Mouse (Mus musculus): ENCODE results near the gene Wap.
"Not testable (repeated sequence)": the region's sequence is repeated elsewhere in the genome, so short reads cannot be mapped to it uniquely, and the experiment has no call there.

The Wap gene

DNA sequence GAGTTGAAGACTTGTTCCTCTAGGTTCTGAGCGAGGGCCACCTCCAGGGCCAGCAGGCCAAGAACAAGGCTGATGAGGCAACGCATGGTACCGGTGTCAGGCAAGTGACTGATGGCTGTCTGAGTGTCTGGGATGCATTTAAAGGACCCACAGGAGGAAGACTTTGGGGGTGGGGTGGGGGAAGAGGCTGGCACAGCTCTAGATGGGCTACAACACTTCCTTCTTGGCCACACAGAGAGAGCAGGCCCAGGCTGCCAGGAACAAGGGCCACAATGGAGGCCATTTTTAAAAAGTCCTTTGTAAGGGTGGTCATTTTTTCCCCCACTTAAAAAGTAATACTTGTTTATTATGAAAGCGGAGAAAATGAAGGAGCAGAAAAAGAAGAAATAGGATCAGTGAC lies at the start of gene Wap:
Gene Wap, minus strand, starts transcription at position 101 of the 400 bp plus-strand sequence.
- no peak for DNase-seq (ENCODE audit: low read depth, low spot score)

DNA sequence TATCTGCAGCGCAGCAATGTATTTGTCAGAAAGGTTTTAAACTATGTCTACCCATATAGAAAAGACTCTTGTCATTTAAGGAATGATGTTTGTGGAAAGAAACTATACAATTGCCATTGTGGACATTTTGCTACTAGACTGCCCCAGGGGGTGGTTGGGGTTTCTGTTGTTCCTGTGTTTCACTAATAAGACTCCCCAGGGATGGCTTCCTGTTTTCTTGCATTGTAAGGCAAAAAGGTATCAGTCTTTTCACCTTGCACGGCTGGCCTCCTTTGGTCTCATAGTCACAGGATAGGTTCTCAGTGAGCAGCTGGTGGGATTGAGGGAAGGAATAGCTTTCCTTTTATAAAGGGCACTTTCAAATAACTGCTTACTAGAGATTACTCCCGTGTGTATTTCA lies 46.3 kb upstream of the Wap start:
- no peak for DNase-seq (ENCODE audit: low read depth, low spot score)

DNA sequence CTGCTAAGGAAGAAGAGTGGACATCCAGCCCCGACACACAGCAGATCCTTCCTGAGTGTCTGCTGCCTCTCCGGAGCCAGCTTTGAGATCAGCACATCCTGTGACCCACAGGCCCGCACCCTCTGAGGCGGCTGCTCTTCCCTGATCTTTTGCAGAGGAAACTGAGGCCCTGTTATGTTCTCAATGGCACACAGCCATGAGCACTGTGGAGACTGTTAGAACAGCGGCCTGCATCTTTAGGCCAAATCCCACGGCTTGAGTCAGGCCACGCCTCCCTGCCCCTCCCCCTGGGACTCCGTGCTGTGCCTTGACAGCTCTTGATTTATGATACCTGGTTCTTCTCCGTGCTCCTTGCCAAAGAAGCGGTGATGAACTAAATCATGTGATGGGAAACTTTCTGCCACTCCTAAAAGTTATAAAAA lies 42.0 kb upstream of the Wap start:
- peak; percentile 46 for DNase-seq (ENCODE audit: low read depth, low spot score)

DNA sequence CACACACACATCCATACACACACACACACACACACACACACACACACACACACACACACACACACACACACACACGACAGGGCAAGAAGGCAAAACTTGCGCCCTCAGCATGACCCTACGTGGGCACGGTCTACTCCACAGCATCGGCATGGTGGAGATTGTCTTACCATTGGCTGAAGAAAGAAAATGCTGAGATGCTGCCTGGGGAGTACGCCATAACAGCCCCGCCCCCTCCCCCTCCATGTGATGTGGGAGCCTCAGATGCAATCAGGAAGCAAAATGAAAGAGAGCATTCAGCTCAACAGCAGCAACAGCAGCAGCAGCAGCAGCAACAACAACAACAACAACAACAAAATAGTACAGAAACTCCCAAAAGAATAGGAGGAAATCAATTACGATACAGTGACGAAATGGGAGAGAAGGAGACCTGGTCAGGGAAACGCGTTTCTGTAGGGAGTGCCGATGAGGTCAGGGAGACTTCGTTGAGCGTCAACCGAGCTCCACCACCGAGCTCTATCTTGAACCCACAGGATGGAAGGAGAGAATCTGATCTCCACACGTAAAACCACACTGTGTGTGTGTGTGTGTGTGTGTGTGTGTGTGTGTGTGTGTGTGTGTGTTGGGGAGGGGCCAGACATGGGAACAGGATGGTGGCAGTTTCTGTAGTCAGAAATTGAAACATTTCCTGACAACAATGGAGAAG lies 41.4 kb upstream of the Wap start:
- DNase-seq (ENCODE audit: low read depth, low spot score) = no peak

DNA sequence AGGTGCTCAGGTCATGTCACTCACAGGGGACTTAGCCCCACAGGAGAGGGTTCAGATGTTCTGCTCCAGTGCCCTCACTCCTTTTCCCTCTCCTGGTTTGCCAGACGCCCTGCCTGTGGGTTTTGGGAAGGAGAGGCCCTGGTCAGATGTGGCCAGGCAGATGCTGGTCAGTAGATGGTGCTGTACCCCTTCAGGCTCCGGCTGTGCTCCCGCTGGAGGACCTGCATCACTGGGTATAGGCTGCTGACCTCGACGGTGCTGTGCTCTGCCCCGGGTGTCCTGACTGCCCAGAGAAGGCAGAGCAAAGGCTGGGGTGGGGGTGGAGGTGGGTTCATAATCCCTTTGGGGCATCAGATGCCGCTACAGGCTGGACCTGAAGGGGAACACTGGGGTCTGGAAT lies 39.1 kb upstream of the Wap start:
- DNase-seq (ENCODE audit: low read depth, low spot score) = no peak

DNA sequence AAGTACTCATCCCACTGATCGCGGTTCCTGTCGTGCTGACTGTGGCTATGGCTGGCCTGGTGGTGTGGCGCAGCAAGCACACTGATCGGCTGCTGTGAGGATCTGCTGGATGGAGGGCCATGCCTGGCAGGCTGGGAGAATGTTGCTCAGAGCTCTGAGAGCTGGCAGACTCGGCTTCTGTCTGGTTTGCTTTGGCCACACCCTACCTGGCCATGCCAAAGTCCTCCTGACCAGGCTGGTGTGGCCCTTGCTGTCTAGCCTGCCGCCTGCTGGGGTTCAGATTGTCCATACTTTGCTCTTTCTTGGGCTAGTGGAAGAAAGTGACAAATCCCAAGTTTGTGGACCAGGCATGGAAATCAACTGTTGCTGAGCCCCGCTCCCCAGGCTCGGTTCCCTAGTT lies 38.2 kb upstream of the Wap start:
- DNase-seq (ENCODE audit: low read depth, low spot score) = no peak

DNA sequence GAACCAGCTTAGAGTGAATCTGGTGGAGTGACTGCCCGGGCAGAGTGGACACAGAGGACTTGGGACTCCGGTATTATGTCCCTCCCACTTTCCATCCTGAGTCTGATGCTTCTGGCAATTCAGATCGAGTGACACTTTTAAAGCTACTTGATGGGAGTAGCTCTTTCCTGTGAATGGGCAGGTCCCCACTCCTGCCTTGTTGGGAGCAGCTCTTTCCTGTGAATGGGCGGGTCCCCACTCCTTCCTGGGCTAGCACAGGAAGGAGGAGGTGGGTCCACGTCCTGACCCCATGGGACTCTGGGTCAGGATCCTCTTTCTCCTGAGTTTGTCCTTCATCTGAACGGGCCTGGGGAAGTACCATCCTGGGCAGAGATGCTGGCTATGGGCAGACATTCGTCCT lies 37.0 kb upstream of the Wap start:
- no peak for DNase-seq (ENCODE audit: low read depth, low spot score)

DNA sequence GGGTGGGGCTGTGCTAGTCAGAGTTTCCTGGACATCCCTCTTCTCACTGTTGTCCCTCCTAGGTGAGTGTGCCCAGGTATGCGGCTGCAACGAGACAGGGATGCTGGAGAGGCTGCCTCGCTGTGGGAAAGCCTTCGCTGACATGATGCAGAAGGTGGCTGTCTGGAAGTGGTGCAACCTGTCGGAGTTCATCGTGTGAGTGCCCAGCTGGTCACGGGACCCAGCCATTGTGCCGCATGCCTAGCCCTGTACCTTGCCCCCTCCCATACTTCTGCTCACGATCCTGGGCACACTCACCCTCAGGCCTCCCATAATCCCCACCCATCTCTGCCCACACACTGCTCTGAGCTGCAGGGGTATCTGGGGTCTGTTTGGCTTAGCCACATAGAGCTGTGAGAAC lies 36.3 kb upstream of the Wap start:
- DNase-seq (ENCODE audit: low read depth, low spot score) = no peak

DNA sequence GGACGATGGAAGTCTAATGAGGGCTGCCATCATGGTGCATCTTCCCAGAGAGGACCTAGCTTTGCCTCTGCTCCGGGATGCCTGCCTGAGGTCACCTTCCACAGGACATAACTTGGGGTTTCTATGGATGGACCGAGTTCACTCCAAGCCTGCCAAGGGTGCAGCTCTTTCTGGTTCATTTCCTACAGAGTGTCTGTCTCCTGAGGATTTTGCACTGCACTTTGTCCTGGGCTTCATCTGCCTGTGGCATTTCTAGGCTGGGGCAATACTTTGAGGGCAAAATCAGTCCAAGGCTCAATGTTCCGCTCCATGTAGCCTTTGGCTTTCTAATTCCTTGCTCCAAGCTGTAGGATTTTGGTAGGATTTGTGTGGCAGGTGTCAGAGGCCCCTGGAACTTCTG lies 32.4 kb upstream of the Wap start:
- DNase-seq (ENCODE audit: low read depth, low spot score) = no peak

DNA sequence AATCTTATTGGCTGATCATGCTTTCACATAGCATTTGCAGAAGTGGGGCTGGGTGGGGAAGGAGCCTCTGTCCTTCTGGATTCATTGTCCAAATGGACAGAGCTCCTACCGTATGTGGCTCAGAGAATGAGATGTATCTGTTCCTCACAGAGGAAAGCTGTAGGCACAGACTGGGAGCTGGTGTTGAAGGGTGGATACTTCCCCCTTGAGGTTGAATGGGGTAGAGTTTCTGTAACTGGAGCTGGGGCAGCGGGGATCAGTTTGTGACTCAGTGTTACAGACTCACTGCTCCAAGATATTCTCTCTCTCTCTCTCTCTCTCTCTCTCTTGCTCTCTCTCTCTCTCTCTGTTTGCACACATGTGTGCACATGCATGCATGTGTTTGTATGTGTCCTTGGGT lies 31.6 kb upstream of the Wap start:
- DNase-seq (ENCODE audit: low read depth, low spot score) = no peak

DNA sequence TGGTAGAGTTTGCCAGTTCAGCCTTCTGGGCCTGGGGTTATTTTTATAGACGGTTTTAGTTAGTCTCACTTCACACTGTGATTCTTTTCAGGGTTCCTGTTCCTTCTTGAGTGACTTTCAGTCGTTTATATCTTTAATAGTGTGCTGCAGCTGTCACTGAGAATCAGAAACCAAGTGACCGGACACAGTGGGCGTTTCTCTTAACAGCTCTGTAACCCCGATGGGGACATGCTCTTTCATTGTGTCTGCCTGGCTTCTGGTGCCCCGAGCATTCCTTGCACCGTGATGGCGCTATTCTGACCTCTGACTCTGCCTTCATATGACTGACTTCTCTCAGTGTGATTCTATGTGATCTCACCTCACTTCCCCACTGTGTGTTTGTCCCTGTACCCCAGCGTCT lies 30.6 kb upstream of the Wap start:
- no peak for DNase-seq (ENCODE audit: low read depth, low spot score)

DNA sequence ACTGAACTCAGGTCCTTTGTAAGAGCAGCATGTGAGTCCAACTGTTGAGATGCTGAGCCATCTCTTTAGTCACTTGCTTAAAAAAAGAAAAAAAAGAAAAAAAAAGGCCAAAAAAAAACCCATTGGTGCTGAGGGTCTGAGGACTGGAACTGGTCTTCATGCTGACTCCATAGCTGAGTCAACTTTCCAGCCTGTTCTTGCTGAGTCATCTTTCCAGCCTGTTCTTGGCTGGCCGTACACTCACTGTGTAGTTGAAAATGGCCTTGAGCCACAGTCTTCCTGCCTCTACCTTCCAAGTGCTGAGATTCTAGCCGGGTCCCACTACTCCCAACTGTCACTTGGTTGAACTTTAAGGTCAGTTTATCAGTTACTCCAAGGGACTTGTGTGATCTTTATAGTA lies 28.2 kb upstream of the Wap start:
- DNase-seq (ENCODE audit: low read depth, low spot score) = no peak

DNA sequence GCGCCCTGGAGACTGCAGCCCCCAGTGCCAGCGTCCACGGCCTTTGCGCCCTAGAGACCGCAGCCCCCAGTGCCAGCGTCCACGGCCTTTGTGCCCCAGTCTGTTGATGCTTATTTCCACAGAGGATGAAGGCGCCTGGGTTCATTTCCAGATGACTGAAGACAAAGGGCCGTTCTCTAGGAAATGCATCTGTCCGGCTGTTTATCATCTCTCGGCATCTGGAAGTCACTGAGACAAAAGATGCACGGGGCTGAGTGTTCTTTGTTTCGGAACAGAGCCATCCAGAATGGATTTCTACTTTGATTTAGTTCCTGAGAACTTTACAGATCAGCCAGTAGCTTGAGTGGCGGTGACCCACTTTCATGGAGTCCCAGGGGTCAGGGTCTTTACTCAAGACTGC lies 22.8 kb upstream of the Wap start:
- DNase-seq (ENCODE audit: low read depth, low spot score) = no peak

DNA sequence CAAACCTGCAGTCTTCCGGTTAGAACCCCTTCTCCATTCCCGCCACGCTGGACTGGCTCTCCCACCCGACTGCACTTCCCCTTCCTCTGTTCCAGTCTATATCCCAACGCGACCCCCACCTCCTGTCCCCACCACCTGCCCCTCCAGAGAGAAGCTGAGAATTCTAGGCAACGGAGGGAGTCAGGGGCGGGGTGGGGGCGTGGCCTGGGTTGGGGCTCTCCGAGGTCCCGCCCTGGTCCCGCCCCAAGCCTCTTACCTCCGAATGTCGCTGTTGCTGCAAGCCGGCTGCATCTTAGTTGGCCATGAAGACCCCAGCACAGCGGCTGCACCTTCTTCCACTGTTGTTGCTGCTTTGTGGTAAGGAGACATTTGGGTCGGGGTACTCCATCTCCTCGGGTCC lies 19.8 kb upstream of the Wap start, which contains the start of gene Ramp3:
Gene Ramp3, plus strand, starts transcription at position 251 of the 400 bp plus-strand sequence.
- no peak for DNase-seq (ENCODE audit: low read depth, low spot score)

DNA sequence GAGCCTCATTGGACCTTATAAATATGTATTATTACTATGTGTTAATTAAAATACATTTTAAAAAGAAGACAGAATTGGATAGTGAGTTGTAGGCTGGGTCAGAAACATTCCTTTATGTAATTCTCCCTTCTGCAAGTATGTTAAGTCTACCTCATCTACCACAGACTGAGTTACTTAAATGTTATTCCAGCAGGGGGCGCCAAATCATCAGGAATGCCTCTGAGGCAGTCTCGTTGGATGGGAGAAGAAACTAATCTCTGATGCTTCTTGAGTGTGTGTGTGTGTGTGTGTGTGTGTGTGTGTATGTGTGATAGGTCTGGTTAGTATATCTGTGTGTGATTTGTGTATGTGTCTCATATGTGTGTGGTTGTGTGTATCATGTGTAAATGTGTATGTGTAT lies 16.5 kb upstream of the Wap start:
- DNase-seq (ENCODE audit: low read depth, low spot score) = peak; percentile 73

DNA sequence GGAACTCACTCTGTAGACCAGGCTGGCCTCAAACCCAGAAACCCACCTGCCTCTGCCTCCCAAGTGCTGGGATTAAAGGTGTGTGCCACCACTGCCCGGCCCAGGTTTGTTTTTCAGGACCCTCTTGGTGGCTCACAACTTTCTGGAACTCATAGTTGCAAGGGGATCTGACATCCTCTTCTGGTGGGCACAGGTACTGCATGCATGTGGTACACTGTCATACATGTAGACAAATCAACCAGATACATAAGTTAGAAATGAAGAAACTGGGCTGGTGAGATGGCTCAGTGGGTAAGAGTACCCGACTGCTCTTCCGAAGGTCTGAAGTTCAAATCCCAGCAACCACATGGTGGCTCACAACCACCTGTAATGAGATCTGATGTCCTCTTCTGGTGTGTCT lies 14.5 kb upstream of the Wap start:
- not testable (repeated sequence) for DNase-seq (ENCODE audit: low read depth, low spot score)

DNA sequence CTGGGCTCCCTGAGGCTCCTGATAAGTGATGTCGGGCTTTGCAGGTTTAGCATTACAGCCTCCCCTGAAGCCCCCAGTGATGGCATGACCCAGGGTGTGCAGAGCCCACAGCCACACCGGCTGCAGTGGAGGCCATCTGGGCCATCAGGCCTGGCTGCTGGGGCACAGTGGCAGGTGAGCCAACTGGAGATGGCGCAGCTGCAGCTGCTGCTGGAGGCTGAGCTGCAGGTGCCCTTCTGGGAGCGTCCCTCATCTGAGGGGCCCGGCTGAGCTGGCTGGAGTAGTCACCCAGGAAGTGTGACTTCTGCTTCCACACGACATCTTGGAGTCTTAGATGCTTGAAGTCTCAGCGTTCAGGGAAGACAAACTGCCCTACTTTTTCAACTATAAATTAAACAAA lies 12.1 kb upstream of the Wap start:
- no peak for DNase-seq (ENCODE audit: low read depth, low spot score)

DNA sequence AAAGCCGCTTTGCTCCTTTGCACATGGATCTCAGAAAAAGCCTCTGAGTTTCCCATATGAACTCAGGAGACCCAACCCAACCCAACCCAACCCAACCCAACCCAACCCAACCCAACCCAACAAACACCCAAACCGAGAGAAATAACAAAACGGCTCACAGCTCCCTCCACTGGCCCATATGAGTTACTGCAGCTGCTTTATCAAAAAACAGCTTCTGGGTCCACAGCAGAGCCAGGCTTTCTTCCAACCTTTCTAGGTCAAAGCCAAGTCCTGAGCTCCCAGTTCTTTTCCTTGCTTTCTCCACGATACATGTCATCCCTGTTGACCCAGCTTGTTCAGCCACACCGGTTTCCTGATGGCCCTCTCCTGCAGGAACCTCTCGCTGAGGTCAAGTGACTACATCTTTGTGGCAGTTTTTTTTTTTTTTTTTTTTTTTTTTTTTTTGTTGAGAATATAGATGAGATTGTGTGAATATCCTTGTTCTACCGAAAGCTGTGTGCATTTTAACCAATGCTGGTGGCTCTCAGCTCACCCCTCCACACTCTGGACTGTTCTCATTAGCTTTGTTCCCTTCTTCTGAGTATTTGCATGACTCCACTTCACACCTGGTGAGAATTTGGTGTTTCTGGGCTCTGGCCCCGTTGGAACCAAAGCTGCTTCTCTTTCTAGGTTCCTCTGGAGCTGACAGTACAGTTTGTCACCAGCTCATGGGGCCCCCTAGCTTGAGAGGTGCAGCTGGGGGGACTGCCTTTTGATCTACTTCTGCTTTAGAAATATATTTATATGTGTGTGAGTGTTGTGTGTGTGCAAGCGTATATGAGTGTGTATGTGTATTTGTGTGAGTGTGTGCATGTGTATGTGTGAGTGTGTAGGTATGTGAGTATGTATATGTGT lies 9.6 kb upstream of the Wap start:
- no peak for DNase-seq (ENCODE audit: low read depth, low spot score)

DNA sequence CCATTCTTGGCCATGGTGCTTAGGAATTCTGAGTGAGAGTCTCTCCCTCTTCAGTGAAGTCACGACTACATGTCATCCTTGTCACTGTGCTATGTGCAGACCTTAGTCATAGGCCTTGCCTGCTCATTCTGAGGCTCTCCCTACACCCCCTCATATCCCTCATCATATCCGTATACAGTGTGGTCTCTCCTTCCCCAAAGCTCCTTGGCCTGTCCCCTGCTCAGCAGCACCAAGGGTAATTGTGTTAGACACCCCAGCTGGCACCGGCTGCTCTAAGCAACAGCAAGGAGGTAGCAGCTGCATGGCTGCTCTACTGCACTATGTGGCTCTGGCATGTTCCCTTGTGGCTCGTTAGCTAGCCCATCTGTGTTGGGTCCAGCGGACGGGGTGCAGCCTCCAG lies 6.1 kb upstream of the Wap start:
- DNase-seq (ENCODE audit: low read depth, low spot score) = no peak

DNA sequence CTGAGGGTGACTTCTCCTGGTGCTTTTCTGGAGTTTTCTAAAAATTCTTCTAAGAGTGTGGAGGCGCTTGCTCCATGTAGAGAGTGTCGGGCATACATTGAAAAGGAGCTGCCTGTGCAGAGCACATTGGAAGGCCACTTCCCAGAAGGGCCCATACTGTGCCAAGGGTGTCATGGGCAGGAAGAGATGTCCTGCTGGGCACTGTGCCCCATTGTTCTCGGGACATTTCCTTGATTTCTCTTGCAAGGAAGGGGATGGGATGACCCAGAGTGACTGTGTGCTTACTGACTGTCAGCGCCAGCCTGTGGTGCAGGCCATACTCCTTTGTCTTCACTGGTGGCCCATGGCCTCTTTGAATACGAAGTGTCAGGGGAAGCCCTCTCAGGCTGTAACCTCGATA lies 635 bp upstream of the Wap start:
- DNase-seq (ENCODE audit: low read depth, low spot score) = no peak

DNA sequence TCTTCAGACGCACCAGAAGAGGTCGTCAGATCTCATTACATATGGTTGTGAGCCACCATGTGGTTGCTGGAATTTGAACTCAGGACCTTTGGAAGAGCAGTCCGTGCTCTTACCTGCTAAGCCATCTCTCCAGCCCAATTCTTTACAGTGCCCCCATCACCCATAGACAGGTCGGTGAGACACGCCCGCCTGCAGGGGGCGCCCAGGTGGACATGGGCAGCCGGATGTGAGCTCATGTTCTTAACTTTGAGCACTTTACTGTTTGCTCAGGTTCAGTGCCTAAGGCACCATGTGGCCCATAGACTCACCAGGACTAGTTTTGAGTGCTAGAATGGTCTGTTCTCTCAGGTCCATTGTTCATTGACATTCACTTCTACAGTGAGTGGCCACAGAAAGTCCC lies 2.3 kb downstream of the Wap start:
- DNase-seq (ENCODE audit: low read depth, low spot score) = no peak

DNA sequence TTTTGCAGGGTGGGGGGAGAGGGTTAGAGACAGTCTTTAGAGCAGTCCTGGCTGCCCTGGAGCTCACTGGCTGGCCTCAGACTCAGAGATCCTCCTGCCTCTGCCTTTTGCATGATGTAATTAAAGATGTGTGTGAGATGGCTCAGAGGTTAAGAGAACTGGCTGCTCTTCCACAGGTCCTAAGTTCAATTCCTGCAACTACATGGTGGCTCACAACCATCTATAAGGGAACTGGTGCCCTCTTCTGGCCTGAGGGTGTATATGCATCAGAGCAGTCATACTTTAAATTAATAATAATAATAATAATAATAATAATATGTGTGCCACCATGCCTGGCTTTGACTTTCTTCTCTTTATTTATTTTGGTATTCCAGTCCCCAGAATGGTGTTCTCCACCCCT lies 8.8 kb downstream of the Wap start:
- no peak for DNase-seq (ENCODE audit: low read depth, low spot score)

DNA sequence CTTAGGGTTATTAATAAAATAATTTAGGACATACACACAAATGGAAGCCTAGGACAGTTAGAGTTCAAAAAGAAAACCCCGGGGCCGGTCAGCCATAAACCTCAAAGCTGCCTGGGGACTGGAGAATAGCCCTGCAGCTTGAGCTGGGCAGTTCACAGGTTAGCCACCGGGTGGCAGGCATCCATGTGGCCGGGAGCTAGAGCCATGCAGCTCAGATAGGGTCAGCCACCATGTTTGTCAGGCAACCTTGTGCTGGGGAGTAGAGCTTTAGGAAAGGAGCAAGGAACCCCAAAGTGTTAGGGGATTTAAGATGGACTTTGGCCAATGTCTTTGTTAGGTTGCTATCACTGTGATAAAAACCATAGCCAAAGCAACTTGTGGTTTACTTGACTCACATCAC lies 9.9 kb downstream of the Wap start:
- DNase-seq (ENCODE audit: low read depth, low spot score) = no peak

Measured in skeletal muscle tissue, adult 2 months (tissue).